Comparison of ENCODE assay signal across 7 mouse cellular contexts in genomic region chr1:167349206-167349605, GRCm38 (mm10). TPM values are rescaled to one million over a fixed set of nuclear protein-coding genes. Genes with fewer than 3 reads are reported as not detected.
DNase-seq lines count a peak whose midpoint lies in the region; ATAC-seq lines count a peak whose summit lies in the region.
"Not testable (repeated sequence)": the region's sequence is repeated elsewhere in the genome, so short reads cannot be mapped to it uniquely, and the experiment has no call there.

No protein-coding gene starts in this region.

- ATAC-seq in heart, embryonic 16.5 days (replicated peaks; ENCODE audit: extremely low read depth, insufficient read depth, low FRiP score); kidney, embryonic 15.5 days (replicated peaks; ENCODE audit: low FRiP score); liver, embryonic 12.5 days: not testable (repeated sequence)

- peaks cover 10% of the 10 kb centered on the region for H3K36me3 ChIP-seq in forebrain, embryonic 10.5 days (replicated peaks)
- not testable (repeated sequence) for H3K36me3 ChIP-seq in heart, embryonic 16.5 days (ENCODE audit: control insufficient read depth, insufficient read depth); kidney, embryonic 15.5 days; macrophage (ENCODE audit: inconsistent target)
- peaks cover 26% of the 10 kb centered on the region for H3K36me3 ChIP-seq in liver, embryonic 12.5 days

- H3K9ac ChIP-seq in heart, embryonic 16.5 days (ENCODE audit: low read length); kidney, embryonic 15.5 days: not testable (repeated sequence)
- H3K9ac ChIP-seq in liver, embryonic 12.5 days: peak overlapping the region; percentile 91

- H3K9me3 ChIP-seq in forebrain, embryonic 10.5 days; heart, embryonic 16.5 days (replicated peaks; ENCODE audit: control insufficient read depth, low read length); kidney, embryonic 15.5 days (replicated peaks); liver, embryonic 12.5 days (replicated peaks): not testable (repeated sequence)

- peaks cover 20% of the 10 kb centered on the region for H3K4me1 ChIP-seq in forebrain, embryonic 10.5 days
- not testable (repeated sequence) for H3K4me1 ChIP-seq in heart, embryonic 16.5 days (ENCODE audit: control insufficient read depth, insufficient read depth, low read length); kidney, embryonic 15.5 days
- H3K4me1 ChIP-seq in liver, embryonic 12.5 days: peaks cover 40% of the 10 kb centered on the region

- H3K4me2 ChIP-seq in heart, embryonic 16.5 days (ENCODE audit: low read depth, low read length): peak overlapping the region; percentile 91
- peak overlapping the region; percentile 88; the same call in 1 of the 2 replicates for H3K4me2 ChIP-seq in kidney, embryonic 15.5 days
- H3K4me2 ChIP-seq in liver, embryonic 12.5 days: peak overlapping the region; percentile 97

- WGBS in forebrain, embryonic 10.5 days: 60% methylated on average over 3 of the region's 3 CpGs
- 69% methylated on average over 3 of the region's 3 CpGs for WGBS in heart, embryonic 16.5 days
- WGBS in kidney, embryonic 15.5 days: 70% methylated on average over 3 of the region's 3 CpGs
- 26% methylated on average over 3 of the region's 3 CpGs for WGBS in liver, embryonic 12.5 days (ENCODE audit: insufficient replicate concordance)
- WGBS in macrophage (ENCODE audit: missing documents): 54% methylated on average over 3 of the region's 3 CpGs

- H3K27ac ChIP-seq in forebrain, embryonic 10.5 days: peak overlapping the region; percentile 91; the same call in 1 of the 2 replicates
- not testable (repeated sequence) for H3K27ac ChIP-seq in heart, embryonic 16.5 days (ENCODE audit: low read length); kidney, embryonic 15.5 days
- peak overlapping the region; percentile 95 for H3K27ac ChIP-seq in liver, embryonic 12.5 days
- peak overlapping the region; percentile 90 for H3K27ac ChIP-seq in macrophage

- not testable (repeated sequence) for H3K4me3 ChIP-seq in forebrain, embryonic 10.5 days; heart, embryonic 16.5 days (ENCODE audit: low read length); kidney, embryonic 15.5 days (replicated peaks)
- H3K4me3 ChIP-seq in liver, embryonic 12.5 days: peak overlapping the region; percentile 87
- H3K4me3 ChIP-seq in macrophage (ENCODE audit: inconsistent target): peak overlapping the region; percentile 73

- DNase-seq in B cell, adult 2 months: peak; percentile 15 to 33
- DNase-seq in T-cell, adult 2 months (ENCODE audit: low spot score): peak; percentile 5
- not testable (repeated sequence) for DNase-seq in forebrain, embryonic 10.5 days (ENCODE audit: extremely low spot score, low spot score)

- peaks cover 40% of the 10 kb centered on the region for H3K79me2 ChIP-seq in macrophage (ENCODE audit: inconsistent target)

- H3K27me3 ChIP-seq in forebrain, embryonic 10.5 days (ENCODE audit: poor library complexity, severe bottlenecking); heart, embryonic 16.5 days (ENCODE audit: control insufficient read depth, insufficient read depth, low read length); kidney, embryonic 15.5 days; liver, embryonic 12.5 days (replicated peaks): not testable (repeated sequence)

RNA-seq across cellular contexts. Expression of gene Aldh9a1, which starts 0.6 kb away (rescaled TPM):
- 52.5 and 53.6 TPM in 2 replicates for polyA plus RNA-seq in forebrain, embryonic 10.5 days (2016; fragmentation: Nextera tagmentation; extraction: Ambion mirVana)
- polyA plus RNA-seq in heart, embryonic 16.5 days (2015; fragmentation: Nextera tagmentation; extraction: Ambion mirVana): 37.3 and 42.0 TPM in 2 replicates
- polyA plus RNA-seq in kidney, embryonic 15.5 days (2015; fragmentation: Nextera tagmentation; extraction: Ambion mirVana): 51.0 and 56.6 TPM in 2 replicates
- 94.4 and 99.5 TPM in 2 replicates for polyA plus RNA-seq in liver, embryonic 12.5 days (2016; fragmentation: Nextera tagmentation; extraction: Ambion mirVana)
- total RNA-seq in macrophage (2018; cell fraction: chromatin; rRNA removed): 100 to 1,000 TPM in 1 of 26 experiments, 10 to 100 TPM in 23, 1 to 10 TPM in 2; 4.8 to 100 (median 25.3) TPM
- 100 to 1,000 TPM in 9 of 26 experiments, 10 to 100 TPM in 17; 36.9 to 126 (median 74.7) TPM for total RNA-seq in macrophage (2018; cell fraction: cytosol; rRNA removed)
- 100 to 1,000 TPM in 2 of 26 experiments, 10 to 100 TPM in 24; 15.0 to 107 (median 36.7) TPM for total RNA-seq in macrophage (2018; cell fraction: nucleus; rRNA removed)
- polyA plus RNA-seq in macrophage (2018): 92.1 to 110 TPM (median 93.8 TPM) in 3 replicates

RNA-seq across cellular contexts. Expression of gene Tmco1, which starts 41.0 kb away (rescaled TPM):
- polyA plus RNA-seq in forebrain, embryonic 10.5 days (2016; fragmentation: Nextera tagmentation; extraction: Ambion mirVana): 73.4 and 77.1 TPM in 2 replicates
- 85.3 and 99.1 TPM in 2 replicates for polyA plus RNA-seq in heart, embryonic 16.5 days (2015; fragmentation: Nextera tagmentation; extraction: Ambion mirVana)
- 98.1 and 106 TPM in 2 replicates for polyA plus RNA-seq in kidney, embryonic 15.5 days (2015; fragmentation: Nextera tagmentation; extraction: Ambion mirVana)
- polyA plus RNA-seq in liver, embryonic 12.5 days (2016; fragmentation: Nextera tagmentation; extraction: Ambion mirVana): 70.7 and 74.2 TPM in 2 replicates
- 10 to 100 TPM in 7 of 26 experiments, 1 to 10 TPM in 19; 1.5 to 22.6 (median 5.7) TPM for total RNA-seq in macrophage (2018; cell fraction: chromatin; rRNA removed)
- total RNA-seq in macrophage (2018; cell fraction: cytosol; rRNA removed): 100 to 1,000 TPM in 5 of 26 experiments, 10 to 100 TPM in 21; 67.3 to 110 (median 83.2) TPM
- total RNA-seq in macrophage (2018; cell fraction: nucleus; rRNA removed): 10 to 100 TPM in 25 of 26 experiments, 1 to 10 TPM in 1; 7.5 to 62.2 (median 33.7) TPM
- polyA plus RNA-seq in macrophage (2018): 107 to 127 TPM (median 115 TPM) in 3 replicates

RNA-seq across cellular contexts. Expression of gene Mgst3, which starts 44.4 kb away (rescaled TPM):
- 55.6 and 60.3 TPM in 2 replicates for polyA plus RNA-seq in forebrain, embryonic 10.5 days (2016; fragmentation: Nextera tagmentation; extraction: Ambion mirVana)
- polyA plus RNA-seq in heart, embryonic 16.5 days (2015; fragmentation: Nextera tagmentation; extraction: Ambion mirVana): 191 and 198 TPM in 2 replicates
- 45.8 and 47.9 TPM in 2 replicates for polyA plus RNA-seq in kidney, embryonic 15.5 days (2015; fragmentation: Nextera tagmentation; extraction: Ambion mirVana)
- 388 and 396 TPM in 2 replicates for polyA plus RNA-seq in liver, embryonic 12.5 days (2016; fragmentation: Nextera tagmentation; extraction: Ambion mirVana)
- total RNA-seq in macrophage (2018; cell fraction: chromatin; rRNA removed): 1 to 10 TPM in 11 of 26 experiments, under 1 TPM in 2, not detected in 13; 0.58 to 6.9 (median 1.7) TPM
- 10 to 100 TPM in 20 of 26 experiments, 1 to 10 TPM in 6; 7.0 to 36.8 (median 17.8) TPM for total RNA-seq in macrophage (2018; cell fraction: cytosol; rRNA removed)
- 10 to 100 TPM in 1 of 26 experiments, 1 to 10 TPM in 23, under 1 TPM in 2; 0.78 to 11.3 (median 2.8) TPM for total RNA-seq in macrophage (2018; cell fraction: nucleus; rRNA removed)
- 20.3 to 34.7 TPM (median 26.0 TPM) in 3 replicates for polyA plus RNA-seq in macrophage (2018)
